Mouse (Mus musculus): ENCODE data around the gene Chn2.
"Not testable (repeated sequence)": the region's sequence is repeated elsewhere in the genome, so short reads cannot be mapped to it uniquely, and the experiment has no call there.

The Chn2 gene

DNA sequence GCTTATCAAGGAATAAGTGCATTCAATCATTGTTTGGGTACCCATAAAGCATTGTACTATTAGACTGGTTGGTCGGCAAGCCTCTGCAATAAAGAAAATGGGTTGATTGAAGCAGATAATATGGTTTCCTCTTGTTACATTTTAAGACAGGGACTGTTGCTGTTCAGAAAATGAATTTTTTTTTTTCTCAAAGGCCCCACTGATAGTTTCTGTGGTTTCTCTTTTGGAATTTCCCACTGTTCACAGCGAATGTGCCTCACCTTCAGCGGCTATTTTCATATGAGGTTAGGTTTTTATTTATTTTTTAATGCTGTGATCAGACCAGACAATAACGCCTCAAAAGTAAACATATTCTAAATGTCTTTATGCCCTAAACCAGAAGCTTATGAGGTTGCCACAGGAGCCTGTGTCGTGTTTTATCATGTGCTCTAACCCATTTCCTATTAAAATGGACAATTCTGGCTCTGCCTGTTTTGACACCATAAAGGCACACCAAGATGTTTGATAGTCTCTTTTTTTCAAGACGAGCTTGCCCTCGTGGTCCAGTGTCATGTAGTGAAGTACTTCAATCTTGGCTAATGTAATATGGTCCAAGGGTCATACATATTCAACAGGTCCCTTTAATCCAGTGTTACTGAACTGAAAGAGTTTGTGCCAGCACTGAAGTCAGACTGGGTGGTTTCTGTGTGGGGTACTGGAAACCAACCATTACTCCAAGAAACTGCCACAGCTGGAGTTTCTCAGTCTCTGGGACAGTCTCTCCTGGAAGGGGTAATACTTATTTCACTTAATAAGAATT, 112.3 kb downstream of the Chn2 start:
- no peak for DNase-seq (ENCODE audit: low read depth, low spot score)

DNA sequence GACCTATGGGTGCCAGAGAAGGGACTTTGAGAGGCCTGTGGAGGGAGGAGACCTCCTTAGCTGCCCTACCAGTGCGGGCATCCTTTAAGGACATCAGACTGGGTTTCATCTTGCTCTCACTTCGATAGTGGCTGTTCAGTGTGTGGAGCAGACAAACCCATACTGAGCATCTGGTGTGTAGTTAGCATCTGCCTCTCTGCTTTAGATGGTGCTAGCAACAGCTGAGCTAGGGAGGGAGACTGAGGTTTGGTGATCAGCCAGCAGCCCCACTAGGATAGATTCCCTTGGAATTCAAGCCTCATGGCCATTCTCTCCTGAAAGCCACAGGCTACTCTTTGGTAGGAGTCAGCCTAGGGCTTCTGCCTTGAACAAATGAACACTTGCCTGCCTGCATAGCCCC, 117.7 kb downstream of the Chn2 start:
- no peak for DNase-seq (ENCODE audit: low read depth, low spot score)

GRCm38 (mm10) chr6:54158317-54158716, 119.0 kb downstream of the Chn2 start:
- no peak for DNase-seq (ENCODE audit: low read depth, low spot score)

- DNase-seq (ENCODE audit: low read depth, low spot score), result no peak
These were observed 121.3 kb downstream of the Chn2 start for GRCm38 (mm10) chr6:54160677-54161076.

GRCm38 (mm10) chr6:54161246-54161645, 121.9 kb downstream of the Chn2 start:
- no peak for DNase-seq (ENCODE audit: low read depth, low spot score)

- no peak for DNase-seq (ENCODE audit: low read depth, low spot score)
These were observed 123.0 kb downstream of the Chn2 start for GRCm38 (mm10) chr6:54162321-54162720.

DNA sequence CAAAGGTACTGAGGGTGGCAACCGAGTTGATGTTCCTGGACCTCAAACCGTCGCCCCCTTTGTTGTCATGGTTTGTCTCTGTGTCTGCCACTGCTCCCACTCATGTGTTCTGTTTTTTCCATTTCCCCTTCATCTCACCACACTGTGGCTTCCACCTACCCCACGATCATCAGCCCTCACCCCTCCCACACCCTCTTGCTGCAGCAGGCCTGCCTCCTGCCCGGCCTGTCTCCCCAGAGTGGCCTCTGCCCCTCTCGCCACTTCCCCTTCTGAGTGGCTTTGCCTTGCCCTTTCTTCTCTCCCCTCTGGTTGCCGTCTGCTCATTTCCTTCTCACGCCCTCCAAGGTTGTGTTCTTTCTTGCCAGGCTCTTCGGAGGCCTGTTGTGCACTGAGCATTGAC, 123.4 kb downstream of the Chn2 start:
- DNase-seq (ENCODE audit: low read depth, low spot score), result no peak

GRCm38 (mm10) chr6:54163702-54164101, 124.3 kb downstream of the Chn2 start:
- DNase-seq (ENCODE audit: low read depth, low spot score), result no peak

DNA sequence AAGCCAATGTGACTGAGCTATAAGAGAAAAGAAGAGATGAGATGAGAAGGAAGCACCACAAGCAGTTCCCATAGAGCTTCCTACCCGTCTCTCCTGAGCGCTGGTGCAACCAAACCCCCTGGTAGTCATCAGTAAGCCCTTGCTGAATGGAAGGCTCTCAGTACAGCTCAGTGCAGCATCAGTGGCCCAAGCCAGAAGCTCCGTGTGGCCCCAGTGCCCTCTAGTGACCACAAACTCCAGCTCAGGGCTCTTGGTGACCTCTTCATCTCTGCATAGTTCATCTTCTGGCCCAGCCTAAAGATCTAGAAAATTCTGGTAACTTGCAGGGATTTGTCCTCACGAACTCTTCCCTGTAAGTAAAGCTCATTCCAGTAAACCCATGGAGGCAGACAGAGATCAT, 125.4 kb downstream of the Chn2 start:
- DNase-seq (ENCODE audit: low read depth, low spot score), result no peak

DNA sequence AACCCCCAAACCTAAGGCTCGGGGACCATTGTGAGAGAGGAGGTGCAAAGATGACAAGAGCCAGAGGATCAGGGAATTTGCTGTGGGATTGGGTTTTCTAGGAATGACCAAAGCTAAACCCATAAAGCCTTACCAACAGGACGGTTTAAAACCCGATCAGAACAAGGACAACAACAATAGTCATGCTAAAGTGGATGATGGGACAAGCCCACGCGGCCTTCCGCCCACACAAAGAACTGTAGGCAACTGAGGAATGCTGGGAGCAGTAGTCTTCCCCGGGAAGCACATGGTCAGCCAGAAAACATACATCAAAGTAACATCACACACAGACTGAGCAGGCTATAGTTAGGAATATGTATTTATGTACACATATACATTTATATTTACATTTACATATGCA, 125.9 kb downstream of the Chn2 start:
- no peak for DNase-seq (ENCODE audit: low read depth, low spot score)

GRCm38 (mm10) chr6:54165863-54166262, 126.5 kb downstream of the Chn2 start:
- no peak for DNase-seq (ENCODE audit: low read depth, low spot score)

DNA sequence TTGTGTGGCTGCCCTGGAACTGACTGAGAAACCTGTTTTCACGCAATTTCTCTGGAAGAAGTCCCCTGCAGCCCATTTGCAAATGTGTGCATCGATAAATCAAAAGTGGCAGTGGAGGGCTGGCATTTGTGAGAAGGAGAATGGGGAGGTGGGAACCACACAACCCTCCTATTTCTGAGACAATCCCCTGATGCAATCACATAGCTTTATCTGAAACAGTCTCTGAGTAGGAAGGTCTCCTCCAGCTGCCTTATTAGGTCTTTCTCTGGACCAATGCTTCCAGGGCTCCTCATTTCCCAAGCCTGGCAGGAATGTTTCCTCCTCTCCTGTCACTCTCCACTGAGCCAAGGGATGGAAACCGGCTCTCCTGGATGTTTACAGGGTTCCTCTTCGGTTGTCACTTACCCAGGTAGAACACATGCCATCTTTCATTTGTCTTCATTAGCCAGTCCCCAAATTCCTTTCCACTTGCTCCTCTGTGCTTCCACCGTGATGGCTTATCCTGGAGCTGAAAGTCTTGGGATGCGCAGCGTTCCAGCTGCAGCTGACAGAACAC, 127.7 kb downstream of the Chn2 start:
- DNase-seq (ENCODE audit: low read depth, low spot score), result no peak

DNA sequence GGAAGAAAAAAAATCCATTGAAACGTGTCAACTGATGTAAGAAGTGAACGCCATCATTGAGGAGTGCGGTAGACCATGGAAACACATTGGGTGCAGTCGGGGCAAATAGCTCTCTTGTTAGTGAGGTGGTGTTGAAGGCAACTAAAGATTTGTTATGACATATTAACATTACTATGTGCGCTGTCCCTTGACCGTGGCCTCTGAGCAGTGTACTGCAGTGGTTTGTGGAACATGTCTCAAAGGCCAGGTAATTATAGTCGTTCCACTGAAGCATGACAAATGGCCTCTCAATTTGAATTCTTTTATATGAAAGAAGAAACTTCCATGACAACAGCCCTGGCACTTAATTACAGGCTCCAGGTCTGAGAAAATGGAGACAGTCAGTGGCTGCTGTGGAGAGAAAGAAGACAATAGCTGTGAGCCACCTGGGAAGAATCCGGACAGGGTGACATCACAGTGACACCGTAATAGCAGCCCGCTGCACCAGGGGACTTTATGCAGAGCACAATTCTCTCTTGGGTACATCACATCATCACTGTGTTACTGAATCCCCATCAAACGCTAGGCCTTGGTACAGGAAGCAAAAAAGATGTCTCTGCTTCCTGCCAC, 131.0 kb downstream of the Chn2 start:
- DNase-seq (ENCODE audit: low read depth, low spot score), result no peak

GRCm38 (mm10) chr6:54171385-54171784, 132.0 kb downstream of the Chn2 start:
- no peak for DNase-seq (ENCODE audit: low read depth, low spot score)

DNA sequence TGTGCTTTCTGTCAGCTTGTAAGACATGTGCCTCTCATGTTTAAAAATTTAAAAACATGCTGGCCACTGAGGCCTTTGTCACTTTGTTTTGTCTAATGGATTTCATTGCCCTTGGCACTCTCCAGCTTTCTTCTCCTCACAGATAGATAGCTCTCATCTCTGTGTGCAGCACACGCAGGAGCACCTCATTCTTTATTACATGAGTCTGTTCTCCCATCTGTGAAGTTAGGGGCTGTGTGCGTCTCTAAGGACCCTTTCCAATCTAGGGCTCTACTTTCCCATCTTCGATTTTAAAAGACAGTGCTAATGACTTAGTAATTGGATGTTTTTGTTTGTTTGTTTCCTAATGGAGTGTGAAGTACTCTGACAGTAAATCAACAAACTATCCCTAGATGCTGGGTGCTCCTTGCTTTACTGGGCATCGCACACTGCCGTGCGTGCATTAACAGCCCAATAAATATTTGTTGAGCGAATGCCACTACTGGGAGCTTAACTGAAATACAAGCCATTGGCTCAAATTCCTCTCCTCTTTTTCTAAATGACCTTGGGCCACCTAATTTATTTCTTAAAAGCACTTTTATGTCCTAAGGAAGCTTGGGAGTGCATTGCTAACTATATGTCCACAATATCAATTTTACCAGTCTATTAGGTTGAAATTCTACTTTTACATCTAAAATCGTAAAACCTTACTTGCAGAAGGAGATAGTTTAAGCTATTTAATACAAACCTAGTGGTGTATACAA, 136.3 kb downstream of the Chn2 start:
- no peak for DNase-seq (ENCODE audit: low read depth, low spot score)

GRCm38 (mm10) chr6:54177081-54177480, 137.7 kb downstream of the Chn2 start:
- DNase-seq (ENCODE audit: low read depth, low spot score), result not testable (repeated sequence)

GRCm38 (mm10) chr6:54179056-54179873, 139.9 kb downstream of the Chn2 start:
- DNase-seq (ENCODE audit: low read depth, low spot score), result no peak

- DNase-seq (ENCODE audit: low read depth, low spot score), result no peak
These were observed 140.5 kb downstream of the Chn2 start for GRCm38 (mm10) chr6:54179874-54180212.

DNA sequence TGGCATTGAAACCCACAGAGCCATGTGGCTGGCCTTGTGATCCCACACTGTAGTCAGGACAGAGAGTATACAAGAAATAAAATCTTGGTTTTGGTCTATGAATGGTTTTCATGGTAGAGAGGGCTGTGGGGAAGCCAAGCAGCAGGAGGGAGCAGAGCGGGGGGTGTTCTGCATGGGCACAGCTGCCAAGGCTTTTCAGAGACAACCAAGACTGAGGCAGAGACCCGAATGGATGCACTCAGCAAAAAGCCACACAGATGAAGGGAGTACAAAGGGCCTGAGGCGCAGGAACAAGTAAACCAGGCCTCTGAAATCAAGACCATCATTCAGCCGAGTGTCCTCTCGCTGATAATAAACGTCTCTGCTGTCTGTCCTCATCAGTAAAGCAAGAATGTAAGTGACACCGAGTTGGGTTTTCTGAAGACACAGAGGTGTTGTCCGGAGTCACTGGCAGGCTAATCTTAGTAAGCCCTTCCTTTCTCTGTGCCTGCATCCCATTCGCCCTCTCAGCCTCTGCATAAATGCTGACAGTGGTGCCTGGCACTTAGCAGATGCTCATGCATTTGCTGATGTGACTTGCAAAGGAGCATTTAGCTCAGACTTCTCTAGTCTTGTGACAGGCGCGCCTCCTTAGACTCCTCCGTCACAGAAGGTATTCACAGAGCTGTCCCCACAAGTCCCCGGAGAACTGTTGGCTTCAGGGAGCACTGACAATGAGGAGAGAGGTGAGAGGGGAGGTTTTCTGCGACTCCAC, 144.6 kb downstream of the Chn2 start:
- no peak for DNase-seq (ENCODE audit: low read depth, low spot score)

DNA sequence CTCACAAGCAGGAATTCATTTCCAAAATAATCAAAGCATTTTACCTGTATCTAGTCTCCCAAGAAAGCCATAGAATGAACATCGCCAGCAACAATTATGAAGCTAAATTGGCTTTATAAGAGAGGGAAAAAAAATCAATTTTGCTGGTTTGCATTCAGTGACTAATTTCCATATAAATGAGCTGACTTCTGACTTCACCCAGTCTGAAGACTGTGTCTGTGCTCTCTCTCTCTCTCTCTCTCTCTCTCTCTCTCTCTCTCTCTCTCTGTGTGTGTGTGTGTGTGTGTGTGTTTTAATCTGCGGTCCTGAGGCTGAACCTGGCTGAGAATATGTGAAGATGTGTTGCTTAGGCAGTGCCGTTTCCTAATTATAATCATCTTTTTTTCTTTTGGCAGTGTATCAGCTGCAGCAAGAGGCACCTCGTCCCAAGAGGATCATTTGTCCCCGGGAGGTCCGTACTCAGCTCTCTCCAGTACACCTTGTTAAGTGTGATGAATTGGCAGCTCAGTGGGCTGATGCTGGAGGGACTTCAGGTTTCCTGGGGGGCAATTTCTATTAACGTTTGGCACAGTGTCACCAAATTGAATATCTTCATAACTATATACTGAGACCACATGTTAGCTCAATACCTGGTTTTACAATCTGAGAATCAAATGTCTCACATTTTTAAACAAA, 154.4 kb downstream of the Chn2 start:
- no peak for DNase-seq (ENCODE audit: low read depth, low spot score)
